Mouse (Mus musculus) kidney, embryonic 15.5 days (tissue): ENCODE measurements around the gene Lasp1. TPM values are rescaled to one million over a fixed set of nuclear protein-coding genes. Genes with fewer than 3 reads are reported as not detected.
"Not testable (repeated sequence)": the region's sequence is repeated elsewhere in the genome, so short reads cannot be mapped to it uniquely, and the experiment has no call there.

ENCODE experiments used
- ATAC-seq: fragments of 200-750 bp; cut with Nextera tagmentation; replicated peaks from 2 replicates; pipeline ENCODE4 v1.8.0; 2017; ENCODE audit warnings: moderate TSS enrichment; ENCODE audit not compliant: low FRiP score
- H3K27ac ChIP-seq: fragments of 300-500 bp; sonication (generic); 2 replicates; pipeline ENCODE4 v1.5.1; 2015; ENCODE audit warnings: mild to moderate bottlenecking, inconsistent platforms
- H3K27me3 ChIP-seq: fragments of 300-500 bp; sonication (generic); 2 replicates; pipeline ENCODE4 v1.6.1; 2015; ENCODE audit warnings: inconsistent platforms
- H3K36me3 ChIP-seq: fragments of 300-500 bp; sonication (generic); 2 replicates; pipeline ENCODE4 v1.6.1; 2015; ENCODE audit warnings: inconsistent platforms
- H3K4me1 ChIP-seq: fragments of 300-500 bp; sonication (generic); 2 replicates; pipeline ENCODE4 v1.6.1; 2015; ENCODE audit warnings: inconsistent platforms
- H3K4me2 ChIP-seq: fragments of 300-500 bp; sonication (generic); 2 replicates; pipeline ENCODE4 v1.6.1; 2015; ENCODE audit warnings: moderate library complexity, mild to moderate bottlenecking, inconsistent platforms
- H3K4me3 ChIP-seq: fragments of 300-500 bp; sonication (generic); replicated peaks from 2 replicates; pipeline ENCODE4 v1.5.1; 2015; ENCODE audit warnings: mild to moderate bottlenecking, inconsistent platforms
- H3K9ac ChIP-seq: fragments of 300-500 bp; sonication (generic); 2 replicates; pipeline ENCODE4 v1.6.1; 2015; ENCODE audit warnings: mild to moderate bottlenecking, inconsistent platforms
- H3K9me3 ChIP-seq: fragments of 300-500 bp; sonication (generic); replicated peaks from 2 replicates; pipeline ENCODE4 v1.6.1; 2016; ENCODE audit warnings: inconsistent platforms
- WGBS: fragments of 180-500 bp; shearing (Covaris S2); methylation state at CpG from one replicate; pipeline ENCODE4 v1.1.7; 2015; ENCODE audit warnings: mixed read lengths; 5-methylcytosine and 5-hydroxymethylcytosine counted together
- polyA plus RNA-seq: library from polyadenylated mRNA; unstranded; fragments of >200 nt; fragmentation: Nextera tagmentation; extraction: Ambion mirVana; gene quantifications from 2 replicates; pipeline ENCODE4 v1.2.1, GENCODE M21; 2015

Gene Lasp1
- polyA plus RNA-seq, 1 experiment from 2014 or later = 108 TPM

DNA sequence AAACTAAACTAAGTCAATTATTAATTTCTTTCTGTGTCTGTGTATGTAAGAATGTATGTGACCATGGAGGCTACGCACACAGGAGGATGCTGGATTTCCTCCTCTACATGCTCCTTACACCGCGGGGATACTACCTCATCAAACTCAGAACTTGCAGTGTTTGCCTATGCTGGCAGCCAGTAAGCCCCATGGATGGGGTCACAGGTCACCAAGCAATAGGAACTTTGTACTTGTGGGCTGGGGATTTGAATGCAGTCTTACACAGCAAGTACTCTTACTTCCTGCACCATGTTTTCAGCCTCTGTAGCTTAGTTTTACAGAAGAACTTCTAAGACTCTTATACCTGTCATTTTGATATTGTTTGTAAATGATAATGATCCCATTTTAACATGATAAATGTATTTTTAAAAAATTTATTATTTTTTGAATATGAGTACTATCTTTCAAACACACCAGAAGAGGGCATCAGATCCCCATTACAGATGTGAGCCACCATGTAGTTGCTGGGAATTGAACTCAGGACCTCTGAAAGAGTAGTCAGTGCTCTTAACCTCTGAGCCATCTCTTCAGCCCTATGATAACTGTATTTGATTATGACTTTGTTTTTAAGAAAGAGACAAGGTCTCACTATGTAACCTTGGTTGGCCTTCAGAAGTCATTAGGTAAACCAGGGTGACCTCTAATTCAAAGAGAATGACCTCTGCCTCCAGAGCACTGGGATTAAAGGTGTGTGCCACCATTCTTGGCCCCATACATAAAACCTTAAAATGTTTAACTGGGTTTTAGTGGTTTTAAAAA, 67.5 kb downstream of the Lasp1 start:
- no peaks in the 10 kb centered on the region for H3K27me3 ChIP-seq
- ATAC-seq = no peak

DNA sequence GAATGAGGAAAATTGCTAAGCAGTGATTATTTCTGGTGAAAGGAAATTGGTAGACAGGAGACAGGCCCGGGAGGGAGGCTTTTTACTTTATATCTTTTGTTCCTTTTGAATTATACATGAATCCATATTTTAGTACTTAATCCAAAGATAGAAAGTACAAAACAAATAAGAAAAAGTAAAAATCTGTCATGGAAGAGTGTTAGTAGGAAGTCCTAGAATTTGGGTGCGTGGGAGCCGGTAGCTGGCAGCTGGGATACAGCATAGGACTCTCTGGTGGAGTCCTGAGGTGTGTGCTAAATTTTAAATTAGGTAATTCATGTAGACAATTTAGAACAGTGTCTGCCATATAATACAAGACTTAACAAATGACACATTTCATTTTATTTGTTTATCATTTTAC, 68.8 kb downstream of the Lasp1 start:
- Histone ChIP-seq H3K4me3 (no peak overlapping the region), H3K36me3 (no peaks in the 10 kb centered on the region), H3K4me1 (no peaks in the 10 kb centered on the region), H3K9me3 (no peaks in the 10 kb centered on the region), H3K4me2 (no peak overlapping the region), H3K9ac (no peak overlapping the region), H3K27ac (no peak overlapping the region), H3K27me3 (no peaks in the 10 kb centered on the region)
- ATAC-seq = no peak
- WGBS = 90% methylated on average over 3 of the region's 3 CpGs

More for the DNA sequence above, 67.5 kb downstream of the Lasp1 start:
- Histone ChIP-seq H3K4me3 (no peak overlapping the region), H3K9ac (no peak overlapping the region), H3K4me2 (no peak overlapping the region), H3K27ac (no peak overlapping the region), H3K36me3 (no peaks in the 10 kb centered on the region), H3K9me3 (no peaks in the 10 kb centered on the region), H3K4me1 (no peaks in the 10 kb centered on the region)
- 92% methylated on average over 3 of the region's 3 CpGs for WGBS

GRCm38 (mm10) chr11:97872378-97872777, 73.6 kb downstream of the Lasp1 start:
- WGBS = 92% methylated on average over 5 of the region's 5 CpGs
- H3K27me3 ChIP-seq = not testable (repeated sequence)

DNA sequence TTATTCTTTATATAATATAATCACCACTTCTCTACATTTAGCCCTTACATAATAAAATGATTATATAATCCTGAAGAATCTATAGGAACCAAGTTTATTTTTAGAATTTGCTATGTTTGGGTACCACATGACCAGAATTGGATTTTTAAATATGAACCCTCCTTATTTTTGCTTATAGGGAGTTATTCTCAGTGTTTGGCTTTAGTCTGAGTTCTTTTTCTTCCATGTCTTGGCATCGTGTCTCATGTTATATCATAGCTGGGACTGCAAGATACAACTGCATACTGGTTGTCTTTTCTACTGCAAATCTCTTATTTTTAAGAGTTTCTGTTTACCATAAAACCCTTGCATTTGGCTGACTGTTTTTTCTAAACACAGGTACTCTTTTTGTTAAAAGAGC, 75.6 kb downstream of the Lasp1 start:
- Histone ChIP-seq H3K4me2 (no peak overlapping the region), H3K9me3 (no peaks in the 10 kb centered on the region), H3K4me3 (no peak overlapping the region), H3K9ac (no peak overlapping the region), H3K4me1 (no peaks in the 10 kb centered on the region), H3K27ac (no peak overlapping the region), H3K27me3 (no peaks in the 10 kb centered on the region), H3K36me3 (no peaks in the 10 kb centered on the region)
- 88% methylated on average over 1 of the region's 1 CpGs for WGBS
- ATAC-seq = no peak

More at GRCm38 (mm10) chr11:97872378-97872777, 73.6 kb downstream of the Lasp1 start:
- not testable (repeated sequence) for H3K4me3 ChIP-seq, H3K36me3 ChIP-seq, H3K27ac ChIP-seq, ATAC-seq, H3K4me1 ChIP-seq, H3K4me2 ChIP-seq, H3K9ac ChIP-seq, H3K9me3 ChIP-seq

DNA sequence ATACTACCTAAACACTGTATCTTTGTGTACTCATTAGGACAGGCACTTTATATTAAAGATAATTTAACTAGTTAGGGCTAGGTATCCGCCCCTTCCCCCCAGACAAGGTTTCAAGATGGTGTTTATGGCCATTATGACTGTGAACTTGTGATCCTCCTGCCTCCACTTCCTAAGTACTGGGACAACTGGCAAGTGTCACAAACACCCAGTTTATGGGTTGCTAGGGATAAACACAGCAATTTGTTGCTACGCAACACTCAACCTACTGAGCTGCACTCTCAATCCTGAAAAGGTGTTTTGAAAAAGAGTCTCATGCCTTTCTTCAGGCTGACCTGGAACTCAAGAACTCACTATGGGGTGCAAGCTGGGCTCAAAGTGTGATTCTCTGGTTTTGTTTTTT, 78.5 kb downstream of the Lasp1 start:
- no peak overlapping the region for H3K27ac ChIP-seq
- H3K9me3 ChIP-seq = no peaks in the 10 kb centered on the region
- no peaks in the 10 kb centered on the region for H3K36me3 ChIP-seq
- no peaks in the 10 kb centered on the region for H3K27me3 ChIP-seq
- H3K4me1 ChIP-seq = no peaks in the 10 kb centered on the region
- no peak overlapping the region for H3K4me2 ChIP-seq
- 61% methylated on average over 2 of the region's 2 CpGs for WGBS
- H3K9ac ChIP-seq = no peak overlapping the region
- H3K4me3 ChIP-seq = no peak overlapping the region
- no peak for ATAC-seq

- no peak overlapping the region for H3K4me2 ChIP-seq
- no peaks in the 10 kb centered on the region for H3K9me3 ChIP-seq
- WGBS = 94% methylated on average over 4 of the region's 4 CpGs
- no peaks in the 10 kb centered on the region for H3K36me3 ChIP-seq
- H3K4me3 ChIP-seq = no peak overlapping the region
- no peak overlapping the region for H3K9ac ChIP-seq
- H3K4me1 ChIP-seq = no peaks in the 10 kb centered on the region; the same call in 1 of the 2 replicates
- ATAC-seq = no peak
- no peaks in the 10 kb centered on the region for H3K27me3 ChIP-seq
- H3K27ac ChIP-seq = no peak overlapping the region
Measured at GRCm38 (mm10) chr11:97880362-97880761, 81.6 kb downstream of the Lasp1 start.

DNA sequence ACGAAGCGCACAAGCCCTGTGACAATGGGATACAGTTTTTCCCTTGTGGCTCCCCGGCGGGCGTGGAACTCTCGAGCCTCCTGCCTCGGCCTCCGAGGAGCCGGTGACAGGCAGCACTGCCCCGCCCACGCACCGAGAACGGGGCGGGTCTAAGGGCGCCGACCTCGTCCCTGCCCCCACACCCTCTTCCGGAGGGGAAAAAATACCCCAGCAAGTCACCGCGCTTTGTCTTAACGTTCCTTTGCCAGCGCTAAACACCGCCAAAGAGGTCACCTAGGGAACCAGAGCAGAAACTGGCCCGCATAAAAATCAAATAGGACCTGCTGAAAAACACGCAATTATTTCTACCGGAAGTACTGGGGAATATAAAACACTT, 84.7 kb downstream of the Lasp1 start:
- Histone ChIP-seq H3K9ac (peak overlapping the region; percentile 29; the same call in 1 of the 2 replicates), H3K4me1 (no peaks in the 10 kb centered on the region; the same call in 1 of the 2 replicates), H3K36me3 (no peaks in the 10 kb centered on the region), H3K27ac (peak overlapping the region; percentile 88), H3K4me2 (peak overlapping the region; percentile 62), H3K27me3 (no peaks in the 10 kb centered on the region), H3K9me3 (no peaks in the 10 kb centered on the region), H3K4me3 (peak overlapping the region; percentile 50)
- 6% methylated on average over 26 of the region's 26 CpGs for WGBS
- ATAC-seq = peak; percentile 44; the same call in 1 of the 2 replicates

DNA sequence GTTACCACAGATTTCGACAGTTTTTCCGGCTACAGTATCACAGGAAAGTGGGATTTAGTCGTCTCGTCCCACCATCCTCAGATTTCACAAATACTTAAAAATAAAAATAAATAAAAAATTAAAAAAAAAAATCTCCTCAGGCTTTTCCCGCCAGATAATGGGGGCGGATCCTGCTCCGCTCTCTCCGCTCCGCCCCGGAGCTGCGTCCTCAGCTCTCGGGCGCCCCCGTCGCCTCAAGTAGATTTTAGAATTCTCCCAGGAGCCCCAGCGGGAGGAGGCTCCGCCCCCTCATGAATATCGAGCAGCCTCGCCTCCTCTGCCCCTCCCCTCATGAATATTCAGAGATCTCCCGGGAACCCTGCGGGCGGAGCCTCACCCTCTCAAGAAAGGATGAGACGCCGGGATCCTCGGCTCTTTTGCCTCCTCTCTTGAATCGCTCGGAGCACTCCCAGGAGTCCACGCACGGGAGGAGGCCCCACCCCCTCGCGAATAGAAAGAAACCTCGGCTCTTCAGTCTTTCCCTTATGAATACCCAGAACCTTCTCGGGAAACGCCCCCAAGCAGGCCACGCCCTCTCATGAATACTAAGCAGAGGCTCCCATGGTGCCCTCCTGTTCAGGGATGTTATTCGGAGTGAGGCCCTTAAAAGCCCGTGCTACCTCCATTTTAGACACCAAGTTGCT, 85.3 kb downstream of the Lasp1 start, which contains the start of gene Fbxo47:
Fbxo47 (minus strand) TSS at position 237 of the 683 bp plus-strand sequence.
- H3K27ac ChIP-seq = peak within 1 kb of the TSS; percentile 90
- WGBS = under 1% methylated on average over 37 of the region's 37 CpGs
- no peaks in the 10 kb centered on the region; the same call in 1 of the 2 replicates for H3K4me1 ChIP-seq
- H3K4me3 ChIP-seq = peak within 1 kb of the TSS; percentile 50
- no peaks in the 10 kb centered on the region for H3K36me3 ChIP-seq
- H3K4me2 ChIP-seq = peak within 1 kb of the TSS; percentile 62
- peak within 1 kb of the TSS; percentile 31; the same call in 1 of the 2 replicates for H3K9ac ChIP-seq
- no peaks in the 10 kb centered on the region for H3K9me3 ChIP-seq
- no peaks in the 10 kb centered on the region for H3K27me3 ChIP-seq
- peak; percentile 97 for ATAC-seq

DNA sequence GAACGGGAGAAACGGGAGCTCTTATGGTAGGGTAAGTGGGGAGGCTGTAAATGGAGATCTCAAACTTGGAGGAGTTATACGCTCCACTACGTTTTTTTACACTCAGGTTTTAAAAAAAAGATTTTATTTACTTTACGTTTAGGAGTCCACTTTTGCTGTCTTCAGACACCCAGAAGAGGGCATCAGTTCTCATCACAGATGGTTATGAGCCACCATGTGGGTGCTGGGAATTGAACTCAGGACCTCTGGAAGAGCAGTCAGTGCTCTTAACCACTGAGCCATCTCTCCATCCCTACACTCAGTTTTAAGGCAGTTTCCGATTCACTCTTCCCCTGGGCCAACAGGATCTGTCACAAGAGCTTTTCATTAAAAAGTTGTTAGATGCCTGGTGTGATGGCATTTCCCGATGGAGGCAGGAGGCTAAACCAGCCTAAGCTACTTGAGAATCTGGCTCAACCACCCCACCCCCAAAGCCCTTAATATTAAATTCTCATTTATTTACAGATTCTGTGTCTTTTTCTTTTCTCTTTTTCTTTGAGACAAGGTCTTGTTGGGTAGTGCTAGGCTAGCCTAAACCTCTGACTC, 85.9 kb downstream of the Lasp1 start:
- H3K27me3 ChIP-seq = no peaks in the 10 kb centered on the region
- WGBS = 29% methylated on average over 7 of the region's 7 CpGs
- ATAC-seq = peak; percentile 16; the same call in 1 of the 2 replicates
- H3K4me3 ChIP-seq = peak overlapping the region; percentile 50
- peak overlapping the region; percentile 90 for H3K27ac ChIP-seq
- H3K4me2 ChIP-seq = peak overlapping the region; percentile 62
- peak overlapping the region; percentile 31; the same call in 1 of the 2 replicates for H3K9ac ChIP-seq
- H3K4me1 ChIP-seq = no peaks in the 10 kb centered on the region; the same call in 1 of the 2 replicates
- no peaks in the 10 kb centered on the region for H3K36me3 ChIP-seq
- no peaks in the 10 kb centered on the region for H3K9me3 ChIP-seq

DNA sequence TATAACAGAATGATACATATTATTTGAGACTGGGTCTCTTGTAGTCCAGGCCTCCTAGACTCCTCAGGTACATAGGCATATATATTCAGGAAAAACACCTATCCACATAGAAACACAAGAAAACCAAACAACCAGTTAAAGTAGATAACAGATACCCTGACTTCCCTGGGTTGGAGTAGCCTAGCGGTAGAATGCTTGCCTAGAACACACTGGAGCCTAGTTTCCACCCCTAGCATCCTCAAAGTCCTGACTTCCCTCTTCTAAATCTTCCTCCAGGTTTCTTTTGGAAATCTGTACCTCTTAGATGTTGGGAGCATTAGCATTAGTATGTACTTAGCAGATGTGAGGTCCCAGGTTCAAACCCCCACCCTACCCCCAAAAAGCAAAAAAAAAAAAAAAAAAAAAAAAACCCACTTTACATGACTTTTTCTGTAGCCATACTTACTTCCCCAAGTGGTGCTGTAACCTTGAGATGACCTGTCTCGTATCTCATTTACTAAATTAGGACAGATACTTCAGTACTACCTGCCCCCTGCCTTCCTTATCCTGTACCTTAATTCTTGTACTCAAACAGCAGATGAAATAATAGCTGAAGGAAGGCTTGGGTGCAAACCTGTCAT, 86.6 kb downstream of the Lasp1 start:
- Histone ChIP-seq H3K4me2 (peak overlapping the region; percentile 62; the same call in 1 of the 2 replicates), H3K27ac (0 out of 2 replicates have a peak overlapping the region, but pooled peaks have one; percentile 90), H3K4me1 (no peaks in the 10 kb centered on the region; the same call in 1 of the 2 replicates), H3K36me3 (no peaks in the 10 kb centered on the region), H3K9me3 (no peaks in the 10 kb centered on the region), H3K4me3 (peak overlapping the region; percentile 50; the same call in 1 of the 2 replicates), H3K27me3 (no peaks in the 10 kb centered on the region), H3K9ac (no peak overlapping the region)
- no peak for ATAC-seq
- WGBS = 90% methylated on average over 2 of the region's 2 CpGs
